ENCODE assay signal across 8 mouse cellular contexts in the genomic region with DNA sequence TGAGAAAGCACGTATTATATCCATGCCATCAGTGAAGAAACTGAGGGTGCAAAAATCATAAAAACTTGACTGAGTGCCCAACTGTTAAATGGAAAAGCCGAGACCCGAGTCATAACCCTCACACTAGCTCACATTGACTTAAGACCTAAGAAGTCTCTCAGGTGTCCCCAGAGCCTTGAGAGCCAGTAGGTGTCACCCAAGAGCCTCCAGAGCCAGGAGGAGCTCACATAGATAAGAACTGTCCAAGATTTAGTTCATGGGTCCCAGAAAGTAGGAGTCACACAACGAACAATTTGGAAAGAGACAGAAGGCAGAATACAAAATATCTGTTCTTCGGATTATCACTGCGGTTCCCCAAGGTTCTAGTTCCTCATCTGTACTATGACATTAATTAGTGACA. TPM values are rescaled to one million over a fixed set of nuclear protein-coding genes. Genes with fewer than 3 reads are reported as not detected.
DNase-seq lines count a peak whose midpoint lies in the region; ATAC-seq lines count a peak whose summit lies in the region.

No protein-coding gene starts in this region.

- WGBS in heart, embryonic 11.5 days (ENCODE audit: insufficient replicate concordance) = 55% methylated on average over 6 of the region's 6 CpGs
- 73% methylated on average over 6 of the region's 6 CpGs for WGBS in midbrain, embryonic 15.5 days

- no peak overlapping the region for H3K27ac ChIP-seq in heart, embryonic 11.5 days (ENCODE audit: low read depth, low read length)
- no peak overlapping the region for H3K27ac ChIP-seq in midbrain, embryonic 15.5 days

- H3K4me3 ChIP-seq in heart, embryonic 11.5 days (ENCODE audit: low read depth, low read length) = no peak overlapping the region
- no peak overlapping the region for H3K4me3 ChIP-seq in midbrain, embryonic 15.5 days

- H3K36me3 ChIP-seq in heart, embryonic 11.5 days (ENCODE audit: control insufficient read depth, insufficient read depth, low read length) = no peaks in the 10 kb centered on the region
- H3K36me3 ChIP-seq in midbrain, embryonic 15.5 days (replicated peaks) = no peaks in the 10 kb centered on the region

- DNase-seq in heart, adult 11 months = peak; percentile 84
- peak; percentile 63 to 66 for DNase-seq in right cerebral cortex, adult 2 months (ENCODE audit: low spot score in 2 of 2)
- DNase-seq in right cerebral cortex, postnatal 25 days = no peak
- peak; percentile 10 for DNase-seq in gastrocnemius, postnatal 25 days
- DNase-seq in retina, adult 2 months (ENCODE audit: low read depth, low spot score) = peak; percentile 55

- no peaks in the 10 kb centered on the region for H3K27me3 ChIP-seq in heart, embryonic 11.5 days (ENCODE audit: control insufficient read depth, insufficient read depth, low read length)
- H3K27me3 ChIP-seq in midbrain, embryonic 15.5 days (replicated peaks) = no peaks in the 10 kb centered on the region

- H3K9me3 ChIP-seq in heart, embryonic 11.5 days (replicated peaks; ENCODE audit: control insufficient read depth, low read length) = no peaks in the 10 kb centered on the region
- no peaks in the 10 kb centered on the region for H3K9me3 ChIP-seq in midbrain, embryonic 15.5 days

- ATAC-seq in heart, embryonic 11.5 days (replicated peaks; ENCODE audit: insufficient number of reproducible peaks, low FRiP score, low TSS enrichment) = no peak
- ATAC-seq in cerebellum, adult (ENCODE audit: insufficient number of reproducible peaks, low FRiP score, low TSS enrichment) = peak; percentile 82
- ATAC-seq in midbrain, embryonic 15.5 days (replicated peaks) = no peak

- peaks cover 5% of the 10 kb centered on the region for H3K4me1 ChIP-seq in heart, embryonic 11.5 days (ENCODE audit: control insufficient read depth, insufficient read depth, low read length)
- no peaks in the 10 kb centered on the region for H3K4me1 ChIP-seq in midbrain, embryonic 15.5 days

- H3K4me2 ChIP-seq in heart, embryonic 11.5 days = no peak overlapping the region
- no peak overlapping the region for H3K4me2 ChIP-seq in midbrain, embryonic 15.5 days

- no peak overlapping the region for H3K9ac ChIP-seq in heart, embryonic 11.5 days (ENCODE audit: low read depth, low read length)
- H3K9ac ChIP-seq in midbrain, embryonic 15.5 days = no peak overlapping the region

RNA-seq across cellular contexts. Expression of gene Lgi1, which starts 10.5 kb away (rescaled TPM):
- polyA plus RNA-seq in heart, embryonic 11.5 days (2014; fragmentation: Nextera tagmentation; extraction: Ambion mirVana) = 0.31 and 0.84 TPM in 2 replicates
- 1 to 10 TPM in 1 of 2 experiments, under 1 TPM in 1; 0.78 to 4.0 TPM for total RNA-seq in gastrocnemius, postnatal 25 days (2021)
- 14.7 and 20.7 TPM in 2 replicates for polyA plus RNA-seq in midbrain, embryonic 15.5 days (2015; fragmentation: Nextera tagmentation; extraction: Ambion mirVana)

RNA-seq across cellular contexts. Expression of gene Fra10ac1, which starts 29.8 kb away (rescaled TPM):
- polyA plus RNA-seq in heart, embryonic 11.5 days (2014; fragmentation: Nextera tagmentation; extraction: Ambion mirVana) = 27.6 and 32.1 TPM in 2 replicates
- total RNA-seq in gastrocnemius, postnatal 25 days (2021) = 10 to 100 TPM; 11.4 to 12.1 TPM
- 41.3 and 43.9 TPM in 2 replicates for polyA plus RNA-seq in midbrain, embryonic 15.5 days (2015; fragmentation: Nextera tagmentation; extraction: Ambion mirVana)
